Comparison of ENCODE assay signal across 8 mouse cellular contexts in the genomic region with DNA sequence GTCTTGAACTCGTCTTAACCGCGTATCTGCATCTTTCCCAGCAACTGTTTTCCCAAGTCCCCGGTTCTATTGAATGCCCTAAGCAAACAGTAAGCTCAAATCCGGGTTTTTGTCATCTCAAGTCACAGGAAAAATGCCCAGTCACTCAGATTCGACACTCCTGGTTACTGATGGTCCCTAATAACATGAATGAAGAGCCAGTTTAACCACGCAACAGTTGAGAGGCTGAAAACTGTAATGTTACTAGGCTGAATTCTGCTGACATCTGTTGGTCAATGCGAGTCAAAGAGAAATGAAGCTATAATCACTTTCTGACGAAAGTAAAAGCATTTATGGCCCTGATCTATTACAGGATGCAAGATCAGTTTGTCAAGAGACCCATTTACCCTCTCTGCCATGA. TPM values are rescaled to one million over a fixed set of nuclear protein-coding genes. Genes with fewer than 3 reads are reported as not detected.
DNase-seq lines count a peak whose midpoint lies in the region; ATAC-seq and TF ChIP-seq lines count a peak whose summit lies in the region.

No protein-coding gene starts in this region.

- peak overlapping the region; percentile 61 for H3K4me2 ChIP-seq in embryonic facial prominence, embryonic 15.5 days (replicated peaks)

- peak overlapping the region; percentile 96 for H3K27ac ChIP-seq in embryonic facial prominence, embryonic 15.5 days (replicated peaks)

- no peaks in the 10 kb centered on the region for H3K9me3 ChIP-seq in embryonic facial prominence, embryonic 15.5 days (replicated peaks)

- no peak for TF ChIP-seq CTCF in lung, adult 2 months (IDR thresholded peaks at IDR 0.05; ENCODE audit: insufficient read depth, low read length)

- WGBS in lung, adult 2 months = 3% methylated on average over 9 of the region's 9 CpGs
- 5% methylated on average over 9 of the region's 9 CpGs for WGBS in embryonic facial prominence, embryonic 15.5 days

- ATAC-seq in embryonic facial prominence, embryonic 15.5 days (ENCODE audit: insufficient number of reproducible peaks, low FRiP score, low TSS enrichment, low read depth) = no peak
- peak; percentile 1 for ATAC-seq in inflammation-experienced regulatory T-cells, adult 6 months

- H3K9ac ChIP-seq in embryonic facial prominence, embryonic 15.5 days = peak overlapping the region; percentile 72

- H3K4me3 ChIP-seq in lung, adult 2 months (replicated peaks; ENCODE audit: extremely low read depth, low read depth, low read length) = peak overlapping the region; percentile 73
- peak overlapping the region; percentile 80 for H3K4me3 ChIP-seq in embryonic facial prominence, embryonic 15.5 days (replicated peaks)

- no peaks in the 10 kb centered on the region for H3K27me3 ChIP-seq in embryonic facial prominence, embryonic 15.5 days

- DNase-seq in lung, adult 2 months = peak; percentile 23
- no peak for DNase-seq in lung, postnatal 25 days (ENCODE audit: low spot score)
- peak; percentile 46 for DNase-seq in Muller cell, postnatal 12 days (ENCODE audit: inconsistent ontology term)
- peak; percentile 8 for DNase-seq in mesoderm, embryonic 11.5 days (ENCODE audit: low read depth, low spot score)
- DNase-seq in urinary bladder, postnatal 4 days (ENCODE audit: low spot score in 2 of 2) = no peak
- no peak for DNase-seq in cerebellum, adult 11-12 months

- H3K36me3 ChIP-seq in embryonic facial prominence, embryonic 15.5 days = peaks cover 22% of the 10 kb centered on the region

- TF ChIP-seq POLR2A in lung, adult 2 months (IDR thresholded peaks at IDR 0.05; ENCODE audit: borderline replicate concordance, extremely low read depth, low read depth, low read length) = no peak

- peaks cover 13% of the 10 kb centered on the region for H3K4me1 ChIP-seq in lung, adult 2 months (ENCODE audit: control insufficient read depth, insufficient read depth, low read length)
- H3K4me1 ChIP-seq in embryonic facial prominence, embryonic 15.5 days = peaks cover 27% of the 10 kb centered on the region

RNA-seq across cellular contexts. Expression of gene Zfp426, which starts 0.7 kb away (rescaled TPM):
- 4.6 and 5.0 TPM in 2 replicates for polyA plus RNA-seq in lung, adult 2 months (2012; rRNA removed)
- polyA plus RNA-seq in embryonic facial prominence, embryonic 15.5 days (2015; fragmentation: Nextera tagmentation; extraction: Ambion mirVana) = 20.8 and 21.1 TPM in 2 replicates
- 10 to 100 TPM; 25.0 to 25.9 (median 25.5) TPM for polyA plus RNA-seq in inflammation-experienced regulatory T-cells, adult 6 months (2017; shearing (Covaris generic))

RNA-seq across cellular contexts. Expression of gene Zfp266, which starts 27.9 kb away (rescaled TPM):
- polyA plus RNA-seq in lung, adult 2 months (2012; rRNA removed) = 6.6 and 8.9 TPM in 2 replicates
- 105 and 114 TPM in 2 replicates for polyA plus RNA-seq in embryonic facial prominence, embryonic 15.5 days (2015; fragmentation: Nextera tagmentation; extraction: Ambion mirVana)
- 10 to 100 TPM; 44.4 to 55.8 (median 46.6) TPM for polyA plus RNA-seq in inflammation-experienced regulatory T-cells, adult 6 months (2017; shearing (Covaris generic))

RNA-seq across cellular contexts. Expression of gene Zfp26, which starts 33.3 kb away (rescaled TPM):
- polyA plus RNA-seq in lung, adult 2 months (2012; rRNA removed) = 1.5 and 2.8 TPM in 2 replicates
- polyA plus RNA-seq in embryonic facial prominence, embryonic 15.5 days (2015; fragmentation: Nextera tagmentation; extraction: Ambion mirVana) = 16.3 and 17.9 TPM in 2 replicates
- 10 to 100 TPM; 18.3 to 24.2 (median 21.8) TPM for polyA plus RNA-seq in inflammation-experienced regulatory T-cells, adult 6 months (2017; shearing (Covaris generic))

Comparison
In these comparisons a context has a peak if more than half of its experiments do, and no peak if none do; other contexts are left out.
1. DNase-seq: peak in lung, adult 2 months (single experiment), Muller cell, postnatal 12 days (single experiment) and mesoderm, embryonic 11.5 days (single experiment); none in lung, postnatal 25 days (single experiment), urinary bladder, postnatal 4 days (0 of 2) and cerebellum, adult 11-12 months (single experiment).